Mouse (Mus musculus): Measurements from ENCODE around the gene 4930564D02Rik. TPM values are rescaled to one million over a fixed set of nuclear protein-coding genes. Genes with fewer than 3 reads are reported as not detected.

4930564D02Rik gene
- not detected in 2 replicates for polyA plus RNA-seq (2015; fragmentation: Nextera tagmentation; extraction: Ambion mirVana)

DNA sequence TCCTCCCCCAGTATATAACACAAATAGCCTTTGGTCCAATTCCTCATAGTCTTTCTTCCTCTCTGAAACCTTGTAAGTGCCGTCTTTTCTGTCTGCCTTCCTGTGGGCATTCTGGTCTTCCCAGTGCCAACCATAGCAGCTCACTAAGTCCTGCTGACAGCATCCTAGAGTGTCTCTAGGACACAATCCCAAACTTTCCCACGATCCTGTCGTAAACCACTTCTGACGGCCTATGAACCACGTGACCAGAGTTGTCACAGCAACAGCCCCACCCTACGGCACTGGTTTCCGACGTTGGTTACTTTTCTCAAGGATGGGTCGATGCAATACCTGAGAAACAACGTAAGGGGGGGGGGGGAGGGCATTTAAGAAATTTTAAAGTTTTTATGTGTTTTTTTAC is at the start of gene 4930564D02Rik:
TSS of gene 4930564D02Rik (plus strand) at position 301 of the 400 bp plus-strand sequence.
- no peaks in the 10 kb centered on the region for H3K36me3 ChIP-seq (ENCODE audit: insufficient read depth, low read length)
- no peak for ATAC-seq
- no peak for DNase-seq (ENCODE audit: low spot score)
- H3K4me2 ChIP-seq (replicated peaks; ENCODE audit: low read depth, low read length): no peak within 1 kb of the TSS
- H3K27ac ChIP-seq (ENCODE audit: low read length): no peak within 1 kb of the TSS
- WGBS: 74% methylated on average over 10 of the region's 10 CpGs
- H3K4me3 ChIP-seq (ENCODE audit: low read depth, low read length): no peak within 1 kb of the TSS
- H3K27me3 ChIP-seq (replicated peaks; ENCODE audit: insufficient read depth, low read length): no peaks in the 10 kb centered on the region
- H3K4me1 ChIP-seq (ENCODE audit: insufficient read depth, low read depth, low read length): no peaks in the 10 kb centered on the region
- H3K9ac ChIP-seq (replicated peaks; ENCODE audit: low read depth): no peak within 1 kb of the TSS
- no peak for TF ChIP-seq EP300 (IDR thresholded peaks at IDR 0.05)
- no peak for TF ChIP-seq CTCF (IDR thresholded peaks at IDR 0.05)
- no peaks in the 10 kb centered on the region for H3K9me3 ChIP-seq (ENCODE audit: low read length)

DNA sequence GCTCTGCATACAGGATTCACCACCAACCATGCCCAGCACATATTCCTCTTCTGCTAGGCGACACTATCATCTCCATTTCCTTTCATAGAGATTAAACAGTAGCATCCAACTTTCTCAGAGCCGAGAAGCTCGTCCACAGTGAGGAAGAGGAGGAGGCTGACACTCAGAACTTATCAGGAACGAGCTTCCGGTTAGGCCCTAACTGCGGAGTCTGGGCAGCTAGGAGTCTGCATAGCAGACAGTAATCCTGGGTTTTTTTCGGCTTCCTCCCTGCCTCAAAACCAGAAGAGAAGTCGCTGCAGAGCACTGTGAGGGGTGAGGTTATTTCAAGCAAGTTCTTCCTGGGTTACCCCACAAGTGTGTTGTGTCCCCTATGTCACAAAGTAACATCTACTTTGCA is 49.3 kb upstream of the 4930564D02Rik start:
- Histone ChIP-seq H3K9me3 (ENCODE audit: low read length) (no peaks in the 10 kb centered on the region), H3K4me2 (replicated peaks; ENCODE audit: low read depth, low read length) (no peak overlapping the region), H3K36me3 (ENCODE audit: insufficient read depth, low read length) (no peaks in the 10 kb centered on the region), H3K4me1 (ENCODE audit: insufficient read depth, low read depth, low read length) (peaks cover 40% of the 10 kb centered on the region), H3K9ac (replicated peaks; ENCODE audit: low read depth) (no peak overlapping the region), H3K4me3 (ENCODE audit: low read depth, low read length) (no peak overlapping the region), H3K27me3 (replicated peaks; ENCODE audit: insufficient read depth, low read length) (no peaks in the 10 kb centered on the region), H3K27ac (ENCODE audit: low read length) (peak overlapping the region; percentile 85)
- WGBS: 53% methylated on average over 8 of the region's 8 CpGs
- DNase-seq (ENCODE audit: low spot score): no peak
- no peak for ATAC-seq
- no peak for TF ChIP-seq EP300 (IDR thresholded peaks at IDR 0.05)
- TF ChIP-seq CTCF (IDR thresholded peaks at IDR 0.05): no peak

DNA sequence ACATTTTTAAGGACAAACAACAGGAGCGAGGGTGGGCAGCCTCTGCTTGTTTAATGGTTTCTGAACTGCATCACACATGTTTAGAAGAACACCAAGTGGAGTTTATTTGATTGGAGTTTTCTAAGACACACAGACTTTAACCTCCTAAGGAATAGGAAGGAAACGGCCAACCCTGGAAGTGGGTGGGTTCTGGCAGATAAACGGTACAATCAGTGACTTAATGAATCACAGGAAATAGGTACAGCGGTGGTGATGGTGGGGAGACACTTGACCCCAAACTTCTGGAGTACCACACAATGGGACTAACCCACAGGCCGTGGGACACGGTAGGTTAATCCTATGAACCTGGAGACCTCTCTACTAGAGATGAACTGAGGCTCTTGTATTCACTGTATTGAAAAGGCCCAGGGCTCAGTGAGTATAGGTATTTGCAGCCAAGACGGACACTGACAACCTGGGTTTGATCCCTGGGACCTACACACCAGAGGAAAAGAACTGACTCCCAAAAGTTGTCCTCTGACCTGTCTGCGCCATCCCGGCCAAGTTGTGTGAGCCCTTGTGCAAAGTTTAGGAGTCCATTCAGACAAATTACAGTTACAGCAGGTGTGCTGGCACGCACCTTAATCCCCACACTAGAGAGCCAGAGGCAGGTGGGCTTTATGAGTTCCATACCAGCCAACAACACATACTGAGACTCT is 48.4 kb upstream of the 4930564D02Rik start:
- WGBS: 50% methylated on average over 10 of the region's 10 CpGs
- no peaks in the 10 kb centered on the region for H3K9me3 ChIP-seq (ENCODE audit: low read length)
- no peaks in the 10 kb centered on the region for H3K36me3 ChIP-seq (ENCODE audit: insufficient read depth, low read length)
- no peak overlapping the region for H3K4me2 ChIP-seq (replicated peaks; ENCODE audit: low read depth, low read length)
- H3K9ac ChIP-seq (replicated peaks; ENCODE audit: low read depth): no peak overlapping the region
- DNase-seq (ENCODE audit: low spot score) (peak; percentile 65), ATAC-seq (peak; percentile 23)
- peaks cover 43% of the 10 kb centered on the region for H3K4me1 ChIP-seq (ENCODE audit: insufficient read depth, low read depth, low read length)
- H3K4me3 ChIP-seq (ENCODE audit: low read depth, low read length): no peak overlapping the region
- TF ChIP-seq EP300 (IDR thresholded peaks at IDR 0.05) (peak; percentile 99), CTCF (IDR thresholded peaks at IDR 0.05) (0 out of 2 replicates have a peak, but pooled peaks have one; percentile 2)
- H3K27me3 ChIP-seq (replicated peaks; ENCODE audit: insufficient read depth, low read length): no peaks in the 10 kb centered on the region
- H3K27ac ChIP-seq (ENCODE audit: low read length): peak overlapping the region; percentile 85

DNA sequence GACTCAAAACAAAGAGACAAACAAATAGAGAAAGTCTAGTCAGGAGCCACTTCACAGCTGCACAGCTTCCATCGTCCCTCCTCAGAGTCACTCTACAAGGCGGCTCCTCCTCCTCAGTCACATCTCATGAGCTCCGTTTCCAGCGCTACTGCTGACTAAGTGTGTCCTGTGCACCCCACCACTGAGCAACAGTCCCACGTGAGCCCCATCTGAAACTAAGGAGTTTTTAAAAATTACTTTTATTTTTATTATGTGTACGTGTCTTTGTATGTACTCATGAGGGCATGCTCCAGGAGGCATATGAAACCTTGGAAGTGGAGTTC is 47.9 kb upstream of the 4930564D02Rik start:
- Histone ChIP-seq H3K4me2 (replicated peaks; ENCODE audit: low read depth, low read length) (no peak overlapping the region), H3K9me3 (ENCODE audit: low read length) (no peaks in the 10 kb centered on the region), H3K9ac (replicated peaks; ENCODE audit: low read depth) (no peak overlapping the region), H3K4me3 (ENCODE audit: low read depth, low read length) (no peak overlapping the region), H3K36me3 (ENCODE audit: insufficient read depth, low read length) (no peaks in the 10 kb centered on the region), H3K27me3 (replicated peaks; ENCODE audit: insufficient read depth, low read length) (no peaks in the 10 kb centered on the region), H3K4me1 (ENCODE audit: insufficient read depth, low read depth, low read length) (peaks cover 39% of the 10 kb centered on the region), H3K27ac (ENCODE audit: low read length) (peak overlapping the region; percentile 85)
- ATAC-seq (no peak), DNase-seq (ENCODE audit: low spot score) (no peak)
- TF ChIP-seq EP300 (IDR thresholded peaks at IDR 0.05) (no peak; the same call in 1 of the 2 replicates), CTCF (IDR thresholded peaks at IDR 0.05) (no peak)
- WGBS: 51% methylated on average over 6 of the region's 6 CpGs

DNA sequence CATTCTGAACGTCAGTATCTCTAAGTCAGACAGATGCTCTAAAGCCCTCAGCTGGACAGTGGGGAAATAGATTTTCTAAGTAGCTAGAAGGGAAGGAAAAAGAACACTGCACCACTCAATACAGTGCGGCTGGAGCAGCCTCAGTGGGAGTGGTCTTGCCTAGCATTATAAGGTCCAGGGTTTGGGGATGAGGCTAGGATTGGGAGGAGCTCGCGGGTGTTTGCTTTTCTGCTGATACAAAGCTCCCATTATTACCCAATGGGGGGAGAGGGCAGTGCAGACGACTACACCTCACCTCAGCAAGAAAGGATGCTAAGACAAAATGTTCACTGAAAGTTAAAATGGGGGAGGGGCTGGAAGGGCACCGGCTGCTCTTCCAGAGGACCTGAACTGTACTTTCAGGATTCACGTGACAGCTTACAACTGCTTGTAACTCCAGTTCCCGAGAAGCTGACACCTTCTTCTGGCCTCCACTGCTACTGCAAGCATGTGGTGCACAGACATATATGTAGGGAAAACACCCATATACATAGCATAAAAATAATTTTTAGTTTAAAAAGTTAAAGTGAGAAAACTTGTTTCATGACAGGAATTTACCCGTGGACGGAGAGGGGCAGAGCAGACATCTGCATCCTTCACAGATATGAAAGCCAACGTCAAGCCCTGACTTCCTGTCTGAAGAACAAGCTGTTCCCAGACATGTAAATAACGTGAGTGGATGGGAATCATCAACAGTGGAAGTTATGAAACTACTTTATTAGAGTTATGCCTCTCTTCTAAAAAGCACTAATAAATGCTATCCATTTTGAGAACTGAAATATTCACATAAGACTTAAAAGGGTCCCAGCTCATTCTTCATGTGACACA is 46.6 kb upstream of the 4930564D02Rik start:
- peak; percentile 81 for ATAC-seq
- Histone ChIP-seq H3K9me3 (ENCODE audit: low read length) (no peaks in the 10 kb centered on the region), H3K36me3 (ENCODE audit: insufficient read depth, low read length) (no peaks in the 10 kb centered on the region), H3K4me3 (ENCODE audit: low read depth, low read length) (no peak overlapping the region), H3K27ac (ENCODE audit: low read length) (peak overlapping the region; percentile 96), H3K27me3 (replicated peaks; ENCODE audit: insufficient read depth, low read length) (no peaks in the 10 kb centered on the region), H3K9ac (replicated peaks; ENCODE audit: low read depth) (no peak overlapping the region; the same call in 1 of the 2 replicates), H3K4me1 (ENCODE audit: insufficient read depth, low read depth, low read length) (peaks cover 34% of the 10 kb centered on the region), H3K4me2 (replicated peaks; ENCODE audit: low read depth, low read length) (peak overlapping the region; percentile 29)
- DNase-seq (ENCODE audit: low spot score): peak; percentile 94
- WGBS: 4% methylated on average over 12 of the region's 12 CpGs
- TF ChIP-seq EP300 (IDR thresholded peaks at IDR 0.05) (peak; percentile 100), CTCF (IDR thresholded peaks at IDR 0.05) (peak; percentile 33)

DNA sequence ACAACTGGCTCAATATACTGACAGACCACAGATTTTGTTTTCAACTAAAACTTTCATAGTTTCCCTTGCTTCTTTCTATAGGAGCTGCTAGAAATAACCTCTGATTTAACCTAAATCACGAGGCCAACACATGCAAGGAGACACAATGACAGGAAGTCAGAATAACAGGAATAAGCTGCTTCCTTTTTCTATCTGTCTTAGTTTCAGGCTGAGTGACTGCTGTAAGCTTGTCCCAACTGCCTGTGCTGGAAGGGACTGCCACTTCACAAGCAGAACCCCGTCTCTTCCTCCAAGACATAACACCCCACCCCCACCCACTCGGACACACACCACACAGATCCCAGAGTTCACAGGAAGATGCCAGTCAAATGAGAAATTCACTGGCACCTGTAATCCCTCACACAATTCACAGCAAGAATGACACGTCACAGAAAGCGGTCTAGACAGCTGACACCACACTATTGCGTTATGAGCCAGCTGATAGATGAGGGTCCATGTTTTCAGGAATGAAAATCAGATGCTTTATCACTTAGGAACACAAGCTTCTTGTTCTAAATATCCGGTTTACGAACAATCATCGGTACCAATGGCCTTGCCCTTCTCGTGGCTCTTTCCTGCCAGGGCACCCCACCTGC is 43.2 kb upstream of the 4930564D02Rik start:
- Histone ChIP-seq H3K4me3 (ENCODE audit: low read depth, low read length) (no peak overlapping the region), H3K36me3 (ENCODE audit: insufficient read depth, low read length) (peaks cover 6% of the 10 kb centered on the region; the same call in 1 of the 2 replicates), H3K27me3 (replicated peaks; ENCODE audit: insufficient read depth, low read length) (no peaks in the 10 kb centered on the region), H3K4me2 (replicated peaks; ENCODE audit: low read depth, low read length) (no peak overlapping the region), H3K27ac (ENCODE audit: low read length) (peak overlapping the region; percentile 96), H3K4me1 (ENCODE audit: insufficient read depth, low read depth, low read length) (peaks cover 17% of the 10 kb centered on the region; the same call in 1 of the 2 replicates), H3K9me3 (ENCODE audit: low read length) (no peaks in the 10 kb centered on the region), H3K9ac (replicated peaks; ENCODE audit: low read depth) (no peak overlapping the region)
- 52% methylated on average over 10 of the region's 10 CpGs for WGBS
- peak; percentile 78 for DNase-seq (ENCODE audit: low spot score)
- peak; percentile 64 for ATAC-seq
- TF ChIP-seq CTCF (IDR thresholded peaks at IDR 0.05) (no peak), EP300 (IDR thresholded peaks at IDR 0.05) (peak; percentile 95)
